Mouse (Mus musculus): ENCODE measurements around the gene Gast. TPM values are rescaled to one million over a fixed set of nuclear protein-coding genes. Genes with fewer than 3 reads are reported as not detected.
"Not testable (repeated sequence)": the region's sequence is repeated elsewhere in the genome, so short reads cannot be mapped to it uniquely, and the experiment has no call there.

The Gast gene
- polyA plus RNA-seq, 1 experiment from 2014 or later, result not detected

- Histone ChIP-seq H3K4me1 (ENCODE audit: control insufficient read depth, insufficient read depth, low read length) (no peaks in the 10 kb centered on the region), H3K9ac (replicated peaks; ENCODE audit: low read length) (no peak overlapping the region), H3K9me3 (replicated peaks; ENCODE audit: control insufficient read depth, low read length) (no peaks in the 10 kb centered on the region), H3K4me3 (ENCODE audit: low read depth, low read length) (no peak overlapping the region), H3K36me3 (replicated peaks; ENCODE audit: control insufficient read depth, insufficient read depth, low read depth, low read length) (no peaks in the 10 kb centered on the region), H3K4me2 (ENCODE audit: low read depth, low read length) (no peak overlapping the region), H3K27ac (replicated peaks; ENCODE audit: low read depth, low read length) (no peak overlapping the region), H3K27me3 (ENCODE audit: control insufficient read depth, insufficient read depth, low read length) (no peaks in the 10 kb centered on the region)
- DNase-seq (ENCODE audit: low spot score) (peak; percentile 78), ATAC-seq (replicated peaks; ENCODE audit: insufficient number of reproducible peaks, low FRiP score, low TSS enrichment, low read depth) (no peak)
- 19% methylated on average over 18 of the region's 18 CpGs for WGBS
Observed at GRCm38 (mm10) chr11:100298274-100299036, 35.8 kb upstream of the Gast start.

- H3K4me3 ChIP-seq (ENCODE audit: low read depth, low read length), result no peak overlapping the region
- DNase-seq (ENCODE audit: low spot score) (peak; percentile 73), ATAC-seq (replicated peaks; ENCODE audit: insufficient number of reproducible peaks, low FRiP score, low TSS enrichment, low read depth) (no peak)
- H3K27me3 ChIP-seq (ENCODE audit: control insufficient read depth, insufficient read depth, low read length), result no peaks in the 10 kb centered on the region
- no peaks in the 10 kb centered on the region for H3K9me3 ChIP-seq (replicated peaks; ENCODE audit: control insufficient read depth, low read length)
- no peak overlapping the region for H3K4me2 ChIP-seq (ENCODE audit: low read depth, low read length)
- H3K27ac ChIP-seq (replicated peaks; ENCODE audit: low read depth, low read length), result no peak overlapping the region
- no peaks in the 10 kb centered on the region for H3K4me1 ChIP-seq (ENCODE audit: control insufficient read depth, insufficient read depth, low read length)
- no peak overlapping the region for H3K9ac ChIP-seq (replicated peaks; ENCODE audit: low read length)
- no peaks in the 10 kb centered on the region for H3K36me3 ChIP-seq (replicated peaks; ENCODE audit: control insufficient read depth, insufficient read depth, low read depth, low read length)
- 10% methylated on average over 5 of the region's 5 CpGs for WGBS
Observed at GRCm38 (mm10) chr11:100300293-100300692, 33.9 kb upstream of the Gast start.

GRCm38 (mm10) chr11:100301292-100301691 lies 32.9 kb upstream of the Gast start:
- no peak overlapping the region for H3K4me2 ChIP-seq (ENCODE audit: low read depth, low read length)
- H3K4me1 ChIP-seq (ENCODE audit: control insufficient read depth, insufficient read depth, low read length), result no peaks in the 10 kb centered on the region
- DNase-seq (ENCODE audit: low spot score) (no peak), ATAC-seq (replicated peaks; ENCODE audit: insufficient number of reproducible peaks, low FRiP score, low TSS enrichment, low read depth) (no peak)
- H3K27me3 ChIP-seq (ENCODE audit: control insufficient read depth, insufficient read depth, low read length), result no peaks in the 10 kb centered on the region
- no peaks in the 10 kb centered on the region for H3K36me3 ChIP-seq (replicated peaks; ENCODE audit: control insufficient read depth, insufficient read depth, low read depth, low read length)
- H3K27ac ChIP-seq (replicated peaks; ENCODE audit: low read depth, low read length), result no peak overlapping the region
- WGBS, result 86% methylated on average over 5 of the region's 5 CpGs
- no peak overlapping the region for H3K9ac ChIP-seq (replicated peaks; ENCODE audit: low read length)
- H3K4me3 ChIP-seq (ENCODE audit: low read depth, low read length), result no peak overlapping the region
- H3K9me3 ChIP-seq (replicated peaks; ENCODE audit: control insufficient read depth, low read length), result no peaks in the 10 kb centered on the region

GRCm38 (mm10) chr11:100307900-100308299 lies 26.3 kb upstream of the Gast start:
- H3K27me3 ChIP-seq (ENCODE audit: control insufficient read depth, insufficient read depth, low read length), result no peaks in the 10 kb centered on the region
- ATAC-seq (replicated peaks; ENCODE audit: insufficient number of reproducible peaks, low FRiP score, low TSS enrichment, low read depth), result no peak

GRCm38 (mm10) chr11:100308672-100309071 lies 25.5 kb upstream of the Gast start:
- not testable (repeated sequence) for H3K4me2 ChIP-seq (ENCODE audit: low read depth, low read length); H3K4me1 ChIP-seq (ENCODE audit: control insufficient read depth, insufficient read depth, low read length); H3K4me3 ChIP-seq (ENCODE audit: low read depth, low read length); H3K9ac ChIP-seq (replicated peaks; ENCODE audit: low read length); H3K27ac ChIP-seq (replicated peaks; ENCODE audit: low read depth, low read length); DNase-seq (ENCODE audit: low spot score); ATAC-seq (replicated peaks; ENCODE audit: insufficient number of reproducible peaks, low FRiP score, low TSS enrichment, low read depth); H3K36me3 ChIP-seq (replicated peaks; ENCODE audit: control insufficient read depth, insufficient read depth, low read depth, low read length); H3K9me3 ChIP-seq (replicated peaks; ENCODE audit: control insufficient read depth, low read length); H3K27me3 ChIP-seq (ENCODE audit: control insufficient read depth, insufficient read depth, low read length)
- 89% methylated on average over 6 of the region's 6 CpGs for WGBS

More at GRCm38 (mm10) chr11:100307900-100308299, 26.3 kb upstream of the Gast start:
- no peaks in the 10 kb centered on the region for H3K9me3 ChIP-seq (replicated peaks; ENCODE audit: control insufficient read depth, low read length)
- no peaks in the 10 kb centered on the region for H3K4me1 ChIP-seq (ENCODE audit: control insufficient read depth, insufficient read depth, low read length)
- no peak for DNase-seq (ENCODE audit: low spot score)
- H3K27ac ChIP-seq (replicated peaks; ENCODE audit: low read depth, low read length), result no peak overlapping the region
- H3K36me3 ChIP-seq (replicated peaks; ENCODE audit: control insufficient read depth, insufficient read depth, low read depth, low read length), result no peaks in the 10 kb centered on the region
- H3K9ac ChIP-seq (replicated peaks; ENCODE audit: low read length), result no peak overlapping the region
- H3K4me3 ChIP-seq (ENCODE audit: low read depth, low read length), result no peak overlapping the region
- H3K4me2 ChIP-seq (ENCODE audit: low read depth, low read length), result no peak overlapping the region
- WGBS, result 93% methylated on average over 5 of the region's 5 CpGs

GRCm38 (mm10) chr11:100311656-100312055 lies 22.6 kb upstream of the Gast start:
- Histone ChIP-seq H3K4me3 (ENCODE audit: low read depth, low read length) (no peak overlapping the region), H3K4me1 (ENCODE audit: control insufficient read depth, insufficient read depth, low read length) (no peaks in the 10 kb centered on the region), H3K9ac (replicated peaks; ENCODE audit: low read length) (no peak overlapping the region), H3K27me3 (ENCODE audit: control insufficient read depth, insufficient read depth, low read length) (no peaks in the 10 kb centered on the region), H3K4me2 (ENCODE audit: low read depth, low read length) (no peak overlapping the region), H3K36me3 (replicated peaks; ENCODE audit: control insufficient read depth, insufficient read depth, low read depth, low read length) (no peaks in the 10 kb centered on the region), H3K27ac (replicated peaks; ENCODE audit: low read depth, low read length) (no peak overlapping the region), H3K9me3 (replicated peaks; ENCODE audit: control insufficient read depth, low read length) (no peaks in the 10 kb centered on the region)
- ATAC-seq (replicated peaks; ENCODE audit: insufficient number of reproducible peaks, low FRiP score, low TSS enrichment, low read depth) (no peak), DNase-seq (ENCODE audit: low spot score) (no peak)
- 89% methylated on average over 1 of the region's 1 CpGs for WGBS

GRCm38 (mm10) chr11:100312096-100312679 lies 22.0 kb upstream of the Gast start:
- DNase-seq (ENCODE audit: low spot score) (no peak), ATAC-seq (replicated peaks; ENCODE audit: insufficient number of reproducible peaks, low FRiP score, low TSS enrichment, low read depth) (no peak)
- Histone ChIP-seq H3K36me3 (replicated peaks; ENCODE audit: control insufficient read depth, insufficient read depth, low read depth, low read length) (no peaks in the 10 kb centered on the region), H3K4me2 (ENCODE audit: low read depth, low read length) (no peak overlapping the region), H3K27ac (replicated peaks; ENCODE audit: low read depth, low read length) (no peak overlapping the region), H3K9ac (replicated peaks; ENCODE audit: low read length) (no peak overlapping the region), H3K27me3 (ENCODE audit: control insufficient read depth, insufficient read depth, low read length) (no peaks in the 10 kb centered on the region), H3K4me1 (ENCODE audit: control insufficient read depth, insufficient read depth, low read length) (no peaks in the 10 kb centered on the region), H3K9me3 (replicated peaks; ENCODE audit: control insufficient read depth, low read length) (no peaks in the 10 kb centered on the region), H3K4me3 (ENCODE audit: low read depth, low read length) (no peak overlapping the region)
- WGBS, result 42% methylated on average over 5 of the region's 5 CpGs

- Histone ChIP-seq H3K4me2 (ENCODE audit: low read depth, low read length) (no peak overlapping the region), H3K27ac (replicated peaks; ENCODE audit: low read depth, low read length) (no peak overlapping the region), H3K4me3 (ENCODE audit: low read depth, low read length) (no peak overlapping the region), H3K27me3 (ENCODE audit: control insufficient read depth, insufficient read depth, low read length) (no peaks in the 10 kb centered on the region), H3K36me3 (replicated peaks; ENCODE audit: control insufficient read depth, insufficient read depth, low read depth, low read length) (no peaks in the 10 kb centered on the region), H3K9me3 (replicated peaks; ENCODE audit: control insufficient read depth, low read length) (no peaks in the 10 kb centered on the region), H3K4me1 (ENCODE audit: control insufficient read depth, insufficient read depth, low read length) (no peaks in the 10 kb centered on the region), H3K9ac (replicated peaks; ENCODE audit: low read length) (no peak overlapping the region)
- WGBS, result 88% methylated on average over 6 of the region's 6 CpGs
- ATAC-seq (replicated peaks; ENCODE audit: insufficient number of reproducible peaks, low FRiP score, low TSS enrichment, low read depth) (no peak), DNase-seq (ENCODE audit: low spot score) (no peak)
Observed at GRCm38 (mm10) chr11:100313424-100313823, 20.8 kb upstream of the Gast start.

All from embryonic facial prominence, embryonic 11.5 days (tissue).